Mouse (Mus musculus) liver, adult 2 months (tissue): ENCODE measurements around the gene Gm20481. TPM values are rescaled to one million over a fixed set of nuclear protein-coding genes. Genes with fewer than 3 reads are reported as not detected.
"Not testable (repeated sequence)": the region's sequence is repeated elsewhere in the genome, so short reads cannot be mapped to it uniquely, and the experiment has no call there.

Experiments used
- DNase-seq: peaks from one replicate; pipeline ENCODE4 v3.0.0-alpha.2; 2011; ENCODE audit warnings: low read depth, low spot score; ENCODE audit errors: extremely low read depth
- H3K27ac ChIP-seq: fragments of 200-500 bp; replicated peaks from 2 replicates; pipeline ENCODE4 v1.5.1; 2012; ENCODE audit warnings: low read depth, mild to moderate bottlenecking, control low read depth, inconsistent platforms, low read length; ENCODE audit not compliant: insufficient read depth
- H3K27me3 ChIP-seq: fragments of 200-500 bp; 2 replicates; pipeline ENCODE4 v1.6.1; 2012; ENCODE audit warnings: mild to moderate bottlenecking, moderate library complexity, low read length, inconsistent platforms; ENCODE audit not compliant: control insufficient read depth, insufficient read depth
- H3K36me3 ChIP-seq: fragments of 200-500 bp; 2 replicates; pipeline ENCODE4 v1.6.1; 2012; ENCODE audit warnings: low read length, inconsistent platforms; ENCODE audit not compliant: control insufficient read depth, insufficient read depth
- H3K4me1 ChIP-seq: fragments of 200-500 bp; 2 replicates; pipeline ENCODE4 v1.6.1; 2011; ENCODE audit warnings: low read length; ENCODE audit not compliant: control insufficient read depth, insufficient read depth
- H3K4me3 ChIP-seq: fragments of 200-500 bp; 2 replicates; pipeline ENCODE4 v1.5.1; 2011; ENCODE audit warnings: low read depth, mild to moderate bottlenecking, control low read depth, low read length, moderate library complexity; ENCODE audit not compliant: insufficient read depth
- H3K79me2 ChIP-seq: fragments of 200-500 bp; 2 replicates; pipeline ENCODE4 v1.6.1; 2012; ENCODE audit warnings: inconsistent platforms, mild to moderate bottlenecking, low read length, moderate library complexity; ENCODE audit not compliant: control insufficient read depth, insufficient read depth
- H3K9ac ChIP-seq: fragments of 200-500 bp; 2 replicates; pipeline ENCODE4 v1.6.1; 2012; ENCODE audit warnings: low read depth, mild to moderate bottlenecking, control low read depth, inconsistent platforms, low read length
- CTCF ChIP-seq: fragments of 200-500 bp; IDR thresholded peaks from 2 replicates; pipeline ENCODE4 v1.5.1; 2011; ENCODE audit warnings: low read depth, low read length, control low read depth
- POLR2A ChIP-seq: fragments of 200-500 bp; IDR thresholded peaks from 2 replicates; pipeline ENCODE4 v1.6.1; 2011; ENCODE audit warnings: low read length, control low read depth; ENCODE audit not compliant: insufficient read depth; ENCODE audit errors: extremely low read depth
- WGBS: fragments of 180-500 bp; shearing (Covaris S2); methylation state at CpG from one replicate; pipeline ENCODE4 v1.1.7; 2018; 5-methylcytosine and 5-hydroxymethylcytosine counted together
- polyA plus RNA-seq: library from polyadenylated mRNA; depleted of rRNA; stranded (reverse); fragments of >200 nt; gene quantifications from 2 replicates; pipeline ENCODE4 v1.2.3, GENCODE M21; 2012
- total RNA-seq: library from RNA; depleted of rRNA; stranded (reverse); fragments of >200 nt; gene quantifications from 2 replicates; pipeline ENCODE4 v1.2.3, GENCODE M21; 2014

Gm20481 gene
- total and polyA plus RNA-seq, 2 experiments, result not detected

- TF ChIP-seq POLR2A (no peak), CTCF (peak; percentile 21; the same call in 1 of the 2 replicates)
- no peak overlapping the region for H3K4me3 ChIP-seq
- H3K9ac ChIP-seq, result no peak overlapping the region
- peaks cover 11% of the 10 kb centered on the region for H3K36me3 ChIP-seq
- 82% methylated on average over 2 of the region's 2 CpGs for WGBS
- peaks cover 15% of the 10 kb centered on the region for H3K4me1 ChIP-seq
- no peaks in the 10 kb centered on the region for H3K79me2 ChIP-seq
- H3K27me3 ChIP-seq, result no peaks in the 10 kb centered on the region
- H3K27ac ChIP-seq, result no peak overlapping the region
- DNase-seq, result peak; percentile 64
Observed at GRCm38 (mm10) chr17:34984218-34984617, 14.5 kb downstream of the Gm20481 start.

- H3K4me3 ChIP-seq, result no peak overlapping the region
- H3K79me2 ChIP-seq, result no peaks in the 10 kb centered on the region
- no peak overlapping the region for H3K27ac ChIP-seq
- no peaks in the 10 kb centered on the region for H3K27me3 ChIP-seq
- H3K9ac ChIP-seq, result no peak overlapping the region
- no peaks in the 10 kb centered on the region for H3K36me3 ChIP-seq
- peaks cover under 1% of the 10 kb centered on the region; the same call in 1 of the 2 replicates for H3K4me1 ChIP-seq
- no peak for DNase-seq
- TF ChIP-seq CTCF (no peak), POLR2A (no peak)
Observed at GRCm38 (mm10) chr17:34994751-34995150, 25.0 kb downstream of the Gm20481 start.

- not testable (repeated sequence) for DNase-seq, H3K9ac ChIP-seq, H3K4me3 ChIP-seq, H3K27me3 ChIP-seq, H3K79me2 ChIP-seq, H3K27ac ChIP-seq, H3K4me1 ChIP-seq, H3K36me3 ChIP-seq
- WGBS, result 62% methylated on average over 4 of the region's 4 CpGs
Observed at GRCm38 (mm10) chr17:34995192-34995591, 25.5 kb downstream of the Gm20481 start.

GRCm38 (mm10) chr17:34995927-34996326 is 26.2 kb downstream of the Gm20481 start:
- H3K27ac ChIP-seq, H3K79me2 ChIP-seq, H3K4me3 ChIP-seq, H3K9ac ChIP-seq, H3K27me3 ChIP-seq, H3K4me1 ChIP-seq, DNase-seq, H3K36me3 ChIP-seq: not testable (repeated sequence)
- 94% methylated on average over 4 of the region's 4 CpGs for WGBS

GRCm38 (mm10) chr17:34996411-34997141 is 26.9 kb downstream of the Gm20481 start:
- no peak for TF ChIP-seq POLR2A
- no peak for TF ChIP-seq CTCF
- Histone ChIP-seq H3K27ac (no peak overlapping the region), H3K4me3 (no peak overlapping the region), H3K4me1 (peaks cover 4% of the 10 kb centered on the region), H3K79me2 (no peaks in the 10 kb centered on the region; the same call in 1 of the 2 replicates), H3K27me3 (no peaks in the 10 kb centered on the region), H3K9ac (no peak overlapping the region), H3K36me3 (no peaks in the 10 kb centered on the region)
- WGBS, result 91% methylated on average over 13 of the region's 14 CpGs
- no peak for DNase-seq

- H3K4me3 ChIP-seq, result no peak overlapping the region
- H3K36me3 ChIP-seq, result no peaks in the 10 kb centered on the region
- H3K79me2 ChIP-seq, result no peaks in the 10 kb centered on the region; the same call in 1 of the 2 replicates
- no peak for DNase-seq
- no peaks in the 10 kb centered on the region for H3K27me3 ChIP-seq
- TF ChIP-seq CTCF, result no peak
- TF ChIP-seq POLR2A, result no peak
- WGBS, result 91% methylated on average over 5 of the region's 5 CpGs
- no peak overlapping the region for H3K9ac ChIP-seq
- H3K27ac ChIP-seq, result no peak overlapping the region
- peaks cover 9% of the 10 kb centered on the region for H3K4me1 ChIP-seq
Observed at GRCm38 (mm10) chr17:34997142-34997483, 27.4 kb downstream of the Gm20481 start.
